Mouse (Mus musculus): ENCODE results near the gene Tert. TPM values are rescaled to one million over a fixed set of nuclear protein-coding genes. Genes with fewer than 3 reads are reported as not detected.

The Tert gene
- 3.7 and 6.6 TPM in 2 replicates for polyA plus RNA-seq (2015; fragmentation: Nextera tagmentation; extraction: Ambion mirVana)

GRCm38 (mm10) chr13:73626745-73627549 is at the start of gene Tert:
TSS of gene Tert (plus strand) at chr13:73626911.
- Histone ChIP-seq H3K27me3 (replicated peaks) (no peaks in the 10 kb centered on the region), H3K4me3 (replicated peaks) (peak within 1 kb of the TSS; percentile 66), H3K4me1 (peaks cover 12% of the 10 kb centered on the region), H3K9me3 (no peaks in the 10 kb centered on the region), H3K27ac (no peak within 1 kb of the TSS), H3K9ac (peak within 1 kb of the TSS; percentile 35), H3K4me2 (peak within 1 kb of the TSS; percentile 88), H3K36me3 (no peaks in the 10 kb centered on the region)
- peak; percentile 77 for ATAC-seq (ENCODE audit: insufficient read depth, low FRiP score, low read depth)
- 9% methylated on average over 47 of the region's 47 CpGs for WGBS

DNA sequence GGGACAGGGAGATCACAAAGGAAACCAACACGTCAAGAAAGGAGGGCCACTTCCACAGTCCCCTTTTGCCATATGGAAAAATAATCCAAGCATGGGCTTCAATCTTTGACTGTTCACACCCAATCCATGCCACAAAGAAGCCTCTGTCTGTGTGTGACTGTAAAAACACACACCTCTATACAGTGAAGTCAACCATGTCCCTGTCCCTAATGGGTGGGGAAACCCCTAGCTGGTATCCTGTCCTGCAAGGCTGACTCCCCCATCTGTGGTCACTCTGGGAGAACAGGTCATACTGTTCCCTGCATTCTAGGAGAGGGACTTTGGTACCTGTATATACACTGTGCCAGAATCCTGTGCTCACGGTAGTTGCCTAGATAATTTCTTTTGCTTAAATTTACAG is 49.4 kb upstream of the Tert start:
- Histone ChIP-seq H3K4me2 (no peak overlapping the region), H3K4me1 (no peaks in the 10 kb centered on the region), H3K9ac (no peak overlapping the region), H3K27ac (no peak overlapping the region), H3K4me3 (replicated peaks) (no peak overlapping the region), H3K27me3 (replicated peaks) (0 out of 2 replicates have a peak, but pooled peaks cover 2% of the 10 kb centered on the region), H3K9me3 (no peaks in the 10 kb centered on the region), H3K36me3 (no peaks in the 10 kb centered on the region)
- no peak for ATAC-seq (ENCODE audit: insufficient read depth, low FRiP score, low read depth)
- 59% methylated on average over 2 of the region's 2 CpGs for whole genome bisulfite sequencing

DNA sequence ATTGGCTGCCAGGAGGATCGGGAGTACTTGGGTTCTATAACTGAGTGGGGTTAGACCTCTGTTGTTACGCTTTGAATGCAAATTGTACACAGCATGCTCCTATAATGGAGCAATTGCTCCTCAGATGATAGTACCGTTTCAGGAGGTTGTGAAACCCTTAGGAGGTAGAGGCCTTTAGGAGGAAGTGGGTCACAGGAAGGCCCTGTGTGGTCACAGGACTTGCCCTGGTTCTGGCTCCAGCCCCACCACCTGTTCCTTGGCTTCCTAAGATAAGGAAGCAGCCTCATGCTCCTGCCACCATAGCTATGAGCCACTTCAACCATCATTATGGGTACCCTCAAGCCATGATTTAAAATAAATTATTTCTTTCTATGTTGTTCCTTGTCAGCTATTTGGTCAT is 35.2 kb upstream of the Tert start:
- WGBS = 84% methylated on average over 3 of the region's 3 CpGs
- ATAC-seq (ENCODE audit: insufficient read depth, low FRiP score, low read depth) = no peak
- no peaks in the 10 kb centered on the region for H3K4me1 ChIP-seq

DNA sequence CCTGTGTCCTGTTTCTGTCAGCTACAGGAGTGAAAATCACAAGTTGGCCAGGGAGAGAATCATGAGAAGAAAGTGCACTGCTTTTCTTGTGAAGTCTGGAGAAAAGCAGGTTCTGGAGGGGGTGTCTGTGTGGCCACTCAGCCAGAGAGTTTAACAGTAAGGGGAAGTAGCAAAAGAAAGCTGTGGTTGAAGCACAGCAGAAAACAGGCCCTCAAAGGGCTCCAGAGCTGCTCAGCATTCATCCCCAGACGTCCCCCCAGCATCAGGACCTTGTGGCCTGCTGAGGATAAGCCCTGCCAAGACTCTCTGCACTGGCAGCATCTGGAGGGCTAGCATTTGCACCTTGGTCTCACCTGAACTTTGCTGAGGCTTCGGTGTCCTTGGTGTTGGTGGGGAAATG is 34.2 kb upstream of the Tert start:
- Histone ChIP-seq H3K4me3 (replicated peaks) (no peak overlapping the region), H3K4me1 (no peaks in the 10 kb centered on the region), H3K9me3 (no peaks in the 10 kb centered on the region), H3K27ac (no peak overlapping the region), H3K36me3 (no peaks in the 10 kb centered on the region), H3K4me2 (no peak overlapping the region), H3K27me3 (replicated peaks) (no peaks in the 10 kb centered on the region), H3K9ac (no peak overlapping the region)
- WGBS = 41% methylated on average over 2 of the region's 2 CpGs
- no peak for ATAC-seq (ENCODE audit: insufficient read depth, low FRiP score, low read depth)

More for the DNA sequence above, 35.2 kb upstream of the Tert start:
- Histone ChIP-seq H3K36me3 (no peaks in the 10 kb centered on the region), H3K27ac (no peak overlapping the region), H3K4me2 (no peak overlapping the region), H3K27me3 (replicated peaks) (no peaks in the 10 kb centered on the region), H3K4me3 (replicated peaks) (no peak overlapping the region), H3K9ac (no peak overlapping the region), H3K9me3 (no peaks in the 10 kb centered on the region)

GRCm38 (mm10) chr13:73596276-73596675 is 30.4 kb upstream of the Tert start:
- no peaks in the 10 kb centered on the region for H3K27me3 ChIP-seq (replicated peaks)
- no peaks in the 10 kb centered on the region for H3K36me3 ChIP-seq
- no peaks in the 10 kb centered on the region for H3K4me1 ChIP-seq
- H3K4me3 ChIP-seq (replicated peaks) = no peak overlapping the region
- H3K9me3 ChIP-seq = no peaks in the 10 kb centered on the region
- H3K27ac ChIP-seq = no peak overlapping the region
- 61% methylated on average over 4 of the region's 4 CpGs for WGBS
- ATAC-seq (ENCODE audit: insufficient read depth, low FRiP score, low read depth) = no peak
- H3K4me2 ChIP-seq = no peak overlapping the region
- no peak overlapping the region for H3K9ac ChIP-seq

DNA sequence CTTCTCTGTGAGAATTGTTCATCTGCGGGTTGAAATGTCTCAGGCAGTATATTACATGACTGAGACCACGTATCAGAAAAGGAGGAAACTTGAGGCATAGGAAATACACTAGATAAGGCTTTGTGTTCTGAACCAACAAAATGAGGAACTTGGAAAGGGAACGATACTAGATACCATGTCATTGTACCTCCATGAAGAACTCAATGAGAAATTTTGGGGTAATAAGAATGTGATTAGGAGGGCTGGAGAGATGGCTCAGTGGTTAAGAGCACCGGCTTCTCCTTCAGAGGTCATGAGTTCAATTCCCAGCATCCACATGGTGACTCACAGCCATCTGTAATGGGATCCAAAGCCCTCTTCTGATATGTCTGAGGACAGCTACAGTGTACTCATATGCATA is 26.5 kb upstream of the Tert start:
- ATAC-seq (ENCODE audit: insufficient read depth, low FRiP score, low read depth) = no peak

DNA sequence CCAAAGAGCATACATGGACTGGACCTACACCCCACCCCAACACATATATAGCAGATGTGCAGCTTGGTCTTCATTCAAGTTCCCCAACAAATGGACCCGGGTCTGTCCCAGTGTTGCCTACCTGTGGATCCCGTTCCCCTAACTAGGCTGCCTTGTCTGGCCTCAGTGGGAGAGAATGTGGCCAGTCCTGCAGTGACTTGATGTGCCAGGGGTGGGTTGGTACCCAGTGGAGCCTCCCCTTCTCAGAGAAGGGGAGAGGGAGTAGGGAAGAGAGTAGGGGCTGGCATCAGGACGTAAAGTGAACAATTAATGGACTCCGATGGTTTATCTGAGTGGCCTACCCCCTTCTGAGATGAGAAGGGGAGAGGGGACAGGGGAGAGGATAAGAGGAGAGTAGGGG is 23.7 kb upstream of the Tert start:
- Histone ChIP-seq H3K27ac (no peak overlapping the region), H3K4me3 (replicated peaks) (peak overlapping the region; percentile 89), H3K4me1 (peaks cover 11% of the 10 kb centered on the region), H3K36me3 (peaks cover 17% of the 10 kb centered on the region), H3K9me3 (no peaks in the 10 kb centered on the region), H3K4me2 (peak overlapping the region; percentile 88), H3K27me3 (replicated peaks) (no peaks in the 10 kb centered on the region), H3K9ac (peak overlapping the region; percentile 82)
- no peak for ATAC-seq (ENCODE audit: insufficient read depth, low FRiP score, low read depth)
- WGBS = 46% methylated on average over 4 of the region's 4 CpGs

More for the DNA sequence above, 26.5 kb upstream of the Tert start:
- Histone ChIP-seq H3K4me1 (peaks cover 11% of the 10 kb centered on the region), H3K27ac (no peak overlapping the region), H3K9ac (no peak overlapping the region), H3K4me2 (no peak overlapping the region), H3K9me3 (no peaks in the 10 kb centered on the region), H3K4me3 (replicated peaks) (no peak overlapping the region), H3K36me3 (no peaks in the 10 kb centered on the region), H3K27me3 (replicated peaks) (no peaks in the 10 kb centered on the region)
- WGBS = 70% methylated on average over 4 of the region's 4 CpGs

DNA sequence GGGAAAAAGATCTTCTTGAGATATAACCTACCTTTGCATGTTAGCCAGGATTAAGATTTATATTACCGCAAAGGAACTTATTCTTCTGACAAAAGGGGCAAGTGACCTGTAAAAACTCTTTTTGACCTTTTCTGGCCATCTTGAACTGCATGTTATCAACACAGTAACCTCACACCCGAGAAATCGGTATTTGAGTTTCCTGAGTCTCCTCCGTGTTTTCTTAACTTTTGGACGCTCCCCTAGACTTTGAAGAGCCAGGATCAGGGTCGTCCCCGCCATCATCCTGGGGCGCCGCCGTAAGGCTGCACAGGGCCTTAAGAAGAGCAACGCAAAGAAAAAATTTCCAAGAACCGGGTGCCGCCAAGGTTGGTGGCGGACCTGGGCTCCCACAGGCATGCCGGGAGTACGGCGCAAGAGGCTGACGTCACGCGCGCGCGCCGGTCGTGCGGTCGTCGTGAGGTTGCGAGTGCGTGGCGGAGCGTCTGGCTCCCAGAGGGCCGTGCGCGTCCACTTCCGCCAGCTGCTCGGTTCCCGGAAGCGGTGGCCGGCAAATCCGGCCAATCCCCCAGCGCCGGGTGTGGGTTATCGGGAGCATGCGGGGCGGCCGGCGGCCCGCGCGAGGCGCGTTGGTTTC is 23.1 kb upstream of the Tert start, which contains the start of gene Clptm1l:
Gene Clptm1l, plus strand, starts transcription at position 485 of the 634 bp plus-strand sequence.
- H3K9ac ChIP-seq = peak within 1 kb of the TSS; percentile 82
- peak within 1 kb of the TSS; percentile 80 for H3K27ac ChIP-seq
- under 1% methylated on average over 53 of the region's 53 CpGs for WGBS
- peak within 1 kb of the TSS; percentile 88 for H3K4me2 ChIP-seq
- no peaks in the 10 kb centered on the region for H3K27me3 ChIP-seq (replicated peaks)
- H3K4me3 ChIP-seq (replicated peaks) = peak within 1 kb of the TSS; percentile 89
- peak; percentile 97 for ATAC-seq (ENCODE audit: insufficient read depth, low FRiP score, low read depth)
- H3K4me1 ChIP-seq = peaks cover 11% of the 10 kb centered on the region
- H3K9me3 ChIP-seq = no peaks in the 10 kb centered on the region
- peaks cover 18% of the 10 kb centered on the region for H3K36me3 ChIP-seq

- 3% methylated on average over 39 of the region's 39 CpGs for whole genome bisulfite sequencing
- Histone ChIP-seq H3K9me3 (no peaks in the 10 kb centered on the region), H3K36me3 (peaks cover 22% of the 10 kb centered on the region)
Measured at GRCm38 (mm10) chr13:73604156-73604957, 22.4 kb upstream of the Tert start.

GRCm38 (mm10) chr13:73618406-73618805 is 8.3 kb upstream of the Tert start:
- H3K4me2 ChIP-seq = no peak overlapping the region
- no peaks in the 10 kb centered on the region for H3K4me1 ChIP-seq
- peaks cover 74% of the 10 kb centered on the region for H3K36me3 ChIP-seq
- H3K9ac ChIP-seq = no peak overlapping the region
- H3K27ac ChIP-seq = no peak overlapping the region
- WGBS = 97% methylated on average over 5 of the region's 5 CpGs
- no peak overlapping the region for H3K4me3 ChIP-seq (replicated peaks)
- no peaks in the 10 kb centered on the region for H3K9me3 ChIP-seq
- ATAC-seq (ENCODE audit: insufficient read depth, low FRiP score, low read depth) = no peak
- H3K27me3 ChIP-seq (replicated peaks) = no peaks in the 10 kb centered on the region

More at GRCm38 (mm10) chr13:73604156-73604957, 22.4 kb upstream of the Tert start:
- H3K4me2 ChIP-seq = peak overlapping the region; percentile 88
- peak; percentile 79 for ATAC-seq (ENCODE audit: insufficient read depth, low FRiP score, low read depth)
- peak overlapping the region; percentile 70 for H3K9ac ChIP-seq
- peaks cover 11% of the 10 kb centered on the region for H3K4me1 ChIP-seq
- peak overlapping the region; percentile 80 for H3K27ac ChIP-seq
- H3K4me3 ChIP-seq (replicated peaks) = peak overlapping the region; percentile 89
- no peaks in the 10 kb centered on the region for H3K27me3 ChIP-seq (replicated peaks)

DNA sequence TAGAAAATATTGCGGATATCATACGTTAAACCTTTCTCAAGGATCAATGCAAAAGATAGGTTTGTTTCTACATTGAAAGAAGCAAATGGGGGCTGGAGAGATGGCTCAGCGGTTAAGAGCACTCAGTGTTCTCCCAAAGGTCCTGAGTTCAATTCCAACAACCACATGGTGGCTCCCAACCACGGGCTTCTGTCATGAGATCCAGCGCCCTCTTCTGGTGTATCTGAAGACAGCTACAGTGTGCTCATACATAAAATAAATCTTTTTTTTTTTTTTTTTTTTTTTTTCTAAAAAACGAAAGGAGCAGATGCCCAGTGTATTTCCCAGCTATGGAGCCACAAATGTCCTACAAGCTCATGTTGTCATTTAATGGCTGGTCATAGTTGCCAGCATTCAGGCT is 6.1 kb upstream of the Tert start:
- H3K36me3 ChIP-seq = peaks cover 52% of the 10 kb centered on the region

More for the DNA sequence above, 6.1 kb upstream of the Tert start:
- no peak overlapping the region for H3K4me2 ChIP-seq
- H3K27me3 ChIP-seq (replicated peaks) = no peaks in the 10 kb centered on the region
- whole genome bisulfite sequencing = 66% methylated on average over 6 of the region's 6 CpGs
- no peak overlapping the region for H3K9ac ChIP-seq
- no peak overlapping the region for H3K4me3 ChIP-seq (replicated peaks)
- H3K4me1 ChIP-seq = no peaks in the 10 kb centered on the region
- H3K27ac ChIP-seq = no peak overlapping the region
- ATAC-seq (ENCODE audit: insufficient read depth, low FRiP score, low read depth) = no peak
- no peaks in the 10 kb centered on the region for H3K9me3 ChIP-seq
